Mouse (Mus musculus): Measurements from ENCODE around the gene Bves.
A peak's percentile ranks its signal among the peaks of the same experiment; 100 is the strongest.
"Not testable (repeated sequence)": the region's sequence is repeated elsewhere in the genome, so short reads cannot be mapped to it uniquely, and the experiment has no call there.

Gene Bves

DNA sequence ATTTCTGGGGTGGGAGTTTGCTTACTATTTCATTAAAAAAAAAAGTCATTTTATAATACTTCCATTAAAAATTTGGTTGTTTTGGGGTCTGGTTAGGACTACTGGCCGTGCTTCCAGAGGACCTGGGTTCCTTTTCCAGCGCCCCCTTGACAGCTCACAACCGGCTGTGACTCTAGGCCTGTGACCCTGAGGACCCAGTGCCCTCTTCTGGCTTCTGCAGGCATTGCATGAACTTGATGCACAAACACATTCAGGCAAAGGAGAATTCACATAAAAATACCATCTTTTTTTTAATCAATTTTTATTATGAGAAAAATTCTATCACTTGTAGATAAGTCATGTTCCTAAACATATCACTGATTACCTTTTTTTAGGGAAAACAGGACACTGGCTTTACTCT, 12.6 kb downstream of the Bves start:
- not testable (repeated sequence) for DNase-seq (ENCODE audit: low read depth)

DNA sequence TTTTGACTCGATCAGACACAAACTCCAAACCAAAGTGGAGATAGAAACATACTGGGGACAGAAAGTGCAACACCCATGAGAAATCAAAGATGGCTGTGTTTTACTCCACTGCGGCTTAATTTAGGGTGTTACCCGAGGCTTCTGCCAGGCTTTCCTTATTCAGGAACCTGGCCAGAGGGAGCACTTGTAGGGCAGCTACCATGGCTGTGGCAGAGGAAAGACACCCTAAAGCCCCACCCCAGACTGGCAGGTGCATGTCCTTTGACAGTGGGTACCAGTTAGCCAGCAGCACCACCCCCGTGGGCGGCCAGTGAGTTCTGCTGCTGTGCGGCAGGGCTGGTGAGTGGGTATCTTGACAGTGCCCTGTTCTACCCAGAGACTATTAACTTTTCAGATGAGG, 20.5 kb downstream of the Bves start:
- no peak for DNase-seq (ENCODE audit: low read depth)

GRCm38 (mm10) chr10:45363396-45363795, 27.8 kb downstream of the Bves start:
- no peak for DNase-seq (ENCODE audit: low read depth)

GRCm38 (mm10) chr10:45366987-45367705, 31.6 kb downstream of the Bves start:
- peak; percentile 15 for DNase-seq (ENCODE audit: low read depth)

GRCm38 (mm10) chr10:45369639-45370038, 34.1 kb downstream of the Bves start:
- DNase-seq (ENCODE audit: low read depth) = no peak

GRCm38 (mm10) chr10:45370545-45370944, 35.0 kb downstream of the Bves start:
- no peak for DNase-seq (ENCODE audit: low read depth)

DNA sequence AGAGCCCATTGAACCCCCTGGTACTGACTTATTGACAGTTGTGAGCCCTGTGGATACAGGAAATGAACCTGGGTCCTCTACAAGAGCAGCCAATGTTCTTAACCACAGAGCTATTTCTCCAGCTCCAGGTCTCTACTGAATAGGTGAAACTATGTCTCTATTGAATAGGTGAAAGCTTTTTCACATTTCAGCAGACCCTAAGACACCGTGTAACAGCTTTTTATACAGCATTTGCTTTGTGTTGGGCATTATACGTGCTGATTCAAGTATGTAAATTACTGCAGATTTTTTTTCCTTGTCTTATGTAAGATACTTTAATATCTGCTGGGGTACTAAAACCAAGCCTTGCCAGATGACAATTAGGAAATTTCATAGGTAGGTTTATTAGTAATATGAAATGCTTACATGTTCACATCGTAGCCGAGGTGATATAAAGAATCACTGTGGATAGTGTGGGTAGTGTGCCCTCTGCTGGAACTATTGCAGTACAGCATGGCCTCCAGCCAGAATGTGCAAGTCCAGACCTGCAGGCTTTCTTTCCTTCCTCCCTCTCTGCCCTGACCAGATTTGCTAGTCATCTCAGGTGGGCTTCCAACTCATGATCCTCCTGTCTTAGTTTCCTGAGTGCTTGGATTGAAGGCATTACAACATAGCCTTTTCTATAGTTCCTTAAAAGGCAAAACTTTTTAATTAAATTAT, 37.6 kb downstream of the Bves start:
- peak; percentile 82 for DNase-seq (ENCODE audit: low read depth)

- DNase-seq (ENCODE audit: low read depth) = no peak
Observed at GRCm38 (mm10) chr10:45378269-45378668, 42.7 kb downstream of the Bves start.

DNA sequence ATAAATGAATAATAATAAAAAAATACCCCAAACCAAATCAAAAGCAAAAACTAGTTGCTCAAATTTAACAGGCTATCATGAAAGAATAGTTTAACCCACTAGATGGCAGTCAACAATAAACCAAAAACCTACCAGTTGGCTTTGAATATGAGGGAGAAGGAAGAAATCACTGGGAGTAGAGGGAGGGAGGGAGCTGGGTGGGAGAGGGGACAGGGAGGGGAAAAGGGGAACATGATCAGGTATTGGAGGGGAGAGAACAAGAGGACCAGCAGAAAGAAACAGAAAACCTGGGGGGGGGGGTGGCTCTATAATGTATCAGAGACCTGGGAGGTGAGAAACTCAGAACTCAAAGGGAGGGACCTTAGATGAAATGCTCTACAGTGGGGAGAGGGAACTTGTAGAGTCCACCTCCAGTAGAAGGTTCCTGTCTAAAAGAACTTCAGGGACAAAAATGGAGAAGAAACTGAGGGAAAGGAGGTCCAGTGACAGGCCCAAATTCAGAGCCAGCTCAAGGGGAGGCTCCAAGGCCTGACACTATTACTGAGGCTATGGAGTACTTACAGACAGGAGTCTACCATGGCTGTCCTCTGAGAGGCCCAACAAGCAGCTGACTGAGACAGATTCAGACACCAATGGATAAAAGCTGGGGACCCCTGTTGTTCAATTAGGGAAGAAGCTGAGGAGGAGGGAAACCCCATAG, 46.5 kb downstream of the Bves start:
- peak; percentile 64 for DNase-seq (ENCODE audit: low read depth)

DNA sequence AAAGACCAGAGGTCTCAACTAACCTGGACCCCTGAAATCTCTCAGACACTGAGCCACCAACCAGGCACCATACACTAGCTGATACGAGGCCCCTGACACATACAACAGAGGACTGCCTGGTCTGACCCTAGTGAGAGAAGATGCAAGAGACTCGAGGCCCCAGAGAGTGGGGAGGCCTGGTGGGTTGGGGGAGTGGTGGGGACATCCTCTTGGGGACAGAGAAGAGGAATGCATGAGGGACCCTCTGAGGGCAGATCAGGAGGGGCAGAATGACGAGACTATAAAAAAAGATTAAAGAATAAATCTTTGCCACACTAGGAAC, 47.0 kb downstream of the Bves start:
- no peak for DNase-seq (ENCODE audit: low read depth)

DNA sequence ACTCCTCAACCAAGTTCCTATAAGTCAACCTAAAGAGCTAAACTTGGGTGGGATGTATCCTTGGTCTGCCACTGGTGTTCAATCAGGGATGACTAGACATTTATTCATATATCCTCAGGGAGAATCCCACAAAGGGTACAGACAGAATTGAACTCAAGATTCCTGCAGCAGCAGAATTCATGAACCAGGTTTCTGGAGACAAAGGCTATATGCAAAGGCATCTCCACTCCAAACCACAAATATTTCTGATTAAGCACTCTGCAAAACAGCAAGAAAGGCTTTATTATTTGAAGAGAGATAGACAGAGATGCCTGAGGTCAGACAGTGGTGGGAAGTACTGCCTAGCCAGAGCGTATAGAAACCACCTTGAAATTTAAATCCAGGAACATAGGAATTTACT, 62.6 kb downstream of the Bves start:
- DNase-seq (ENCODE audit: low read depth) = no peak

DNA sequence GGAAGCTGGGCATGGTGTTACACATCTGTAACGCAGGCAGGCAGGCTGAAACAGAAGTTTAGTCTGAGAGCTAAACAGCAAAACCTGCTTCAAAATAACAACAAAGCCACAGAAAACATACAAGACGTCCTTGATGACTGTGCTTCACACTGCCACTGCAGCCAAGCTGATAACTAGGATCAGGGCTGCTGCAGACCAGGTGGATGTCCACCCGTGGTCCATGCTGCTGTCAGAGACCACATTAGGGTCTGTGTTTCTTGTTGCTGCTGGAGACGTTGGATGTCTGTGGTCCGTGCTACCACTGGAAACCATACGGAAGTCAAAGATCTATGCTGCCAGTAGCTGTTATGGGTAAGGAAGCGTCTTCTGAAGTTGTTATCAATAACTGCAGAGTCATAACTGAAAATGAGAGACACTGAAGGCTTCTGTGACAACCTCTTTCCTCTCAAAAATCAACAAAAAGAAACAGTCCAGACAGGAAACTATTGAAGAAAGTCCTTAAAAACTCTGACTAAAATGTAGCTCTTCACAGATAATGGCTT, 64.2 kb downstream of the Bves start:
- no peak for DNase-seq (ENCODE audit: low read depth)

- DNase-seq (ENCODE audit: low read depth) = no peak
Observed at GRCm38 (mm10) chr10:45410624-45411341, 75.2 kb downstream of the Bves start.

DNA sequence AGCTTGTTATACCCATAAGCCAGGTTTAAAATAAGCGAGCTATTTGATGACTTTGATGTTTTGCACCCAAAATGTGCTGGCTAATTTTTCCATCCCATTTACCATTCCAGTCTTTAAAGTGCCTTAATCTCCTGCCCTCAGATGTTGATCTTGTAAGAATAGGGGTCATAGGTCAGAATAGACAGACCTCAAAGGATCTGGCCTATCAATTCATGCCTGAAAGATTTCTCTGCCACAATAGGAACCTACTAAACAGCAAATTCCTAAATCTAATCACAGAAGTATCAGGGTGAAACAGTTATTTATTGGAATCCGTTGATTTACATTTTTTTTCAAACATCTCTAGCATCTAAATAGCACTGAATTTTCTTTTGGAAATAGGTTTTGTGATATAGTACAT, 76.2 kb downstream of the Bves start:
- no peak for DNase-seq (ENCODE audit: low read depth)

- DNase-seq (ENCODE audit: low read depth) = no peak
Observed at GRCm38 (mm10) chr10:45412144-45412543, 76.6 kb downstream of the Bves start.

All from 416B (cell line).